Mouse (Mus musculus): ENCODE data around the gene 4930512M02Rik. TPM values are rescaled to one million over a fixed set of nuclear protein-coding genes. Genes with fewer than 3 reads are reported as not detected.

Gene 4930512M02Rik
- polyA plus RNA-seq (2015; fragmentation: Illumina TruSeq; extraction: RNeasy Lipid Tissue Mini Kit (QIAGEN cat#74804); ENCODE audit: low read depth, low replicate concordance): not detected

DNA sequence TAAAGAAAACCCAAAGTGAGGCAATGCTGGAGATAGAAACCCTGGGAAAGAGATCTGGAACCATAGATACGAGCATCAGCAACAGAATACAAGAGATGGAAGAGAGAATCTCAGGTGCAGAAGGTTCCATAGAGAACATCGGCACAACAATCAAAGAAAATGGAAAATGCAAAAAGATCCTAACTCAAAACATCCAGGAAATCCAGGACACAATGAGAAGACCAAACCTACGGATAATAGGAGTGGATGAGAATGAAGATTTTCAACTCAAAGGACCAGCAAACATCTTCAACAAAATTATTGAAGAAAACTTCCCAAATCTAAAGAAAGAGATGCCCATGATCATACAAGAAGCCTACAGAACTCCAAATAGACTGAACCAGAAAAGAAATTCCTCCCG, at the start of gene 4930512M02Rik:
Gene 4930512M02Rik, minus strand, starts transcription at position 101 of the 400 bp plus-strand sequence.

Other genes starting within 250 kb of the 4930512M02Rik start
- gene Spata48, start 165.7 kb downstream of the 4930512M02Rik start, polyA plus RNA-seq (2015; fragmentation: Illumina TruSeq; extraction: RNeasy Lipid Tissue Mini Kit (QIAGEN cat#74804); ENCODE audit: low read depth, low replicate concordance): not detected
- gene Zpbp, start 165.4 kb downstream of the 4930512M02Rik start, polyA plus RNA-seq (2015; fragmentation: Illumina TruSeq; extraction: RNeasy Lipid Tissue Mini Kit (QIAGEN cat#74804); ENCODE audit: low read depth, low replicate concordance): 1.0 TPM
- 2.2 TPM for gene Ikzf1, start 57.2 kb upstream of the 4930512M02Rik start, polyA plus RNA-seq (2015; fragmentation: Illumina TruSeq; extraction: RNeasy Lipid Tissue Mini Kit (QIAGEN cat#74804); ENCODE audit: low read depth, low replicate concordance)
- gene Fignl1, start 181.1 kb upstream of the 4930512M02Rik start, polyA plus RNA-seq (2015; fragmentation: Illumina TruSeq; extraction: RNeasy Lipid Tissue Mini Kit (QIAGEN cat#74804); ENCODE audit: low read depth, low replicate concordance): 0.91 TPM

All from brain, adult 10 weeks (tissue).